Mouse (Mus musculus): ENCODE results near the gene Rab35.

GRCm38 (mm10) chr5:115629672-115630071, 2.0 kb upstream of the Rab35 start:
- TF ChIP-seq CTCF (IDR thresholded peaks at IDR 0.05; ENCODE audit: control insufficient read depth, insufficient read depth, insufficient read length) (no peak), MAX (IDR thresholded peaks at IDR 0.05) (no peak), FOSL1 (IDR thresholded peaks at IDR 0.05; ENCODE audit: insufficient read depth, low read length, poor library complexity, severe bottlenecking) (no peak), CEBPB (IDR thresholded peaks at IDR 0.05; ENCODE audit: low read depth) (no peak), USF1 (IDR thresholded peaks at IDR 0.05; ENCODE audit: low read depth) (no peak), MYOG (IDR thresholded peaks at IDR 0.05; ENCODE audit: control insufficient read depth, extremely low read depth, insufficient read length) (no peak)
